Mouse (Mus musculus): ENCODE results near the gene Shtn1. TPM values are rescaled to one million over a fixed set of nuclear protein-coding genes. Genes with fewer than 3 reads are reported as not detected.

The Shtn1 gene
- polyA plus RNA-seq (2017; shearing (Covaris generic)): under 1 TPM; 0.19 to 0.33 TPM

GRCm38 (mm10) chr19:59075472-59076101, at the start of gene Shtn1:
Gene Shtn1 (minus strand): TSS chr19:59076100.
- ATAC-seq: no peak

- ATAC-seq: peak; percentile 46
Measured at GRCm38 (mm10) chr19:59114152-59114551, 38.3 kb upstream of the Shtn1 start.

- no peak for ATAC-seq
Measured at GRCm38 (mm10) chr19:59109937-59110336, 34.0 kb upstream of the Shtn1 start.

- ATAC-seq: no peak
Measured at GRCm38 (mm10) chr19:59098315-59098714, 22.4 kb upstream of the Shtn1 start.

GRCm38 (mm10) chr19:59092295-59092694, 16.4 kb upstream of the Shtn1 start:
- ATAC-seq: no peak

GRCm38 (mm10) chr19:59090337-59090736, 14.4 kb upstream of the Shtn1 start:
- no peak for ATAC-seq

- ATAC-seq: no peak
Measured at GRCm38 (mm10) chr19:59084296-59084695, 8.4 kb upstream of the Shtn1 start.

- no peak for ATAC-seq
Measured at GRCm38 (mm10) chr19:59076131-59076530, 231 bp upstream of the Shtn1 start.

GRCm38 (mm10) chr19:59074841-59075471, 944 bp downstream of the Shtn1 start:
- no peak for ATAC-seq

- ATAC-seq: no peak
Measured at GRCm38 (mm10) chr19:59074381-59074780, 1.5 kb downstream of the Shtn1 start.

GRCm38 (mm10) chr19:59073006-59073405, 2.9 kb downstream of the Shtn1 start:
- no peak for ATAC-seq

- no peak for ATAC-seq
Measured at GRCm38 (mm10) chr19:59071979-59072378, 3.9 kb downstream of the Shtn1 start.

GRCm38 (mm10) chr19:59071396-59071795, 4.5 kb downstream of the Shtn1 start:
- ATAC-seq: no peak

- ATAC-seq: no peak
Measured at GRCm38 (mm10) chr19:59067652-59068051, 8.2 kb downstream of the Shtn1 start.

GRCm38 (mm10) chr19:59066670-59067069, 9.2 kb downstream of the Shtn1 start:
- ATAC-seq: no peak

- no peak for ATAC-seq
Measured at GRCm38 (mm10) chr19:59066115-59066514, 9.8 kb downstream of the Shtn1 start.

GRCm38 (mm10) chr19:59064616-59065015, 11.3 kb downstream of the Shtn1 start:
- ATAC-seq: no peak

GRCm38 (mm10) chr19:59063568-59063967, 12.3 kb downstream of the Shtn1 start:
- ATAC-seq: no peak

- no peak for ATAC-seq
Measured at GRCm38 (mm10) chr19:59058105-59058504, 17.8 kb downstream of the Shtn1 start.

- ATAC-seq: no peak
Measured at GRCm38 (mm10) chr19:59057366-59057765, 18.5 kb downstream of the Shtn1 start.

- no peak for ATAC-seq
Measured at GRCm38 (mm10) chr19:59054632-59054951, 21.3 kb downstream of the Shtn1 start.

GRCm38 (mm10) chr19:59053931-59054631, 21.8 kb downstream of the Shtn1 start:
- no peak for ATAC-seq

- ATAC-seq: no peak
Measured at GRCm38 (mm10) chr19:59052783-59053490, 23.0 kb downstream of the Shtn1 start.

All from activated CD4-positive, CD25-positive, alpha-beta regulatory T cell, adult 4 months (primary cell).